Mouse (Mus musculus) limb, embryonic 14.5 days (tissue): ENCODE data around the gene Sept6. TPM values are rescaled to one million over a fixed set of nuclear protein-coding genes. Genes with fewer than 3 reads are reported as not detected.
A peak's percentile ranks its signal among the peaks of the same experiment; 100 is the strongest.

Source experiments
- ATAC-seq: fragments of 200-750 bp; cut with Nextera tagmentation; 2 replicates; pipeline ENCODE4 v1.8.0; 2017; ENCODE audit warnings: low read depth, moderate number of reproducible peaks, moderate TSS enrichment; ENCODE audit not compliant: low FRiP score
- DNase-seq: peaks from one replicate; pipeline ENCODE4 v3.0.0-alpha.2; 2015; ENCODE audit warnings: low spot score
- H3K27ac ChIP-seq: fragments of 300-500 bp; sonication (generic); replicated peaks from 2 replicates; pipeline ENCODE4 v1.5.1; 2014; ENCODE audit warnings: low read depth, mild to moderate bottlenecking, low read length, moderate library complexity, mixed read lengths
- H3K27me3 ChIP-seq: fragments of 300-500 bp; sonication (generic); 2 replicates; pipeline ENCODE4 v1.6.1; 2014; ENCODE audit warnings: low read length, mixed read lengths; ENCODE audit not compliant: control insufficient read depth, insufficient read depth
- H3K36me3 ChIP-seq: fragments of 300-500 bp; sonication (generic); 2 replicates; pipeline ENCODE4 v1.6.1; 2014; ENCODE audit warnings: mild to moderate bottlenecking, low read length, moderate library complexity, mixed read lengths; ENCODE audit not compliant: control insufficient read depth, insufficient read depth
- H3K4me1 ChIP-seq: fragments of 300-500 bp; sonication (generic); 2 replicates; pipeline ENCODE4 v1.6.1; 2014; ENCODE audit warnings: antibody characterized with exemption, low read length, mixed read lengths; ENCODE audit not compliant: control insufficient read depth, insufficient read depth
- H3K4me2 ChIP-seq: fragments of 300-500 bp; sonication (generic); replicated peaks from 2 replicates; pipeline ENCODE4 v1.6.1; 2014; ENCODE audit warnings: low read depth, mild to moderate bottlenecking, low read length, moderate library complexity; ENCODE audit not compliant: severe bottlenecking
- H3K4me3 ChIP-seq: fragments of 300-500 bp; sonication (generic); replicated peaks from 2 replicates; pipeline ENCODE4 v1.5.1; 2014; ENCODE audit warnings: low read length
- H3K9ac ChIP-seq: fragments of 300-500 bp; sonication (generic); 2 replicates; pipeline ENCODE4 v1.6.1; 2014; ENCODE audit warnings: mild to moderate bottlenecking, low read depth, low read length, moderate library complexity; ENCODE audit not compliant: severe bottlenecking
- H3K9me3 ChIP-seq: fragments of 300-500 bp; sonication (generic); 2 replicates; pipeline ENCODE4 v1.6.1; 2016; ENCODE audit warnings: low read length; ENCODE audit not compliant: control insufficient read depth
- POLR2A ChIP-seq: fragments of 200-500 bp; IDR thresholded peaks from 2 replicates; pipeline ENCODE4 v1.8.0; 2012; ENCODE audit warnings: inconsistent platforms, mild to moderate bottlenecking, moderate library complexity, borderline replicate concordance; ENCODE audit not compliant: insufficient read depth, insufficient read length; ENCODE audit errors: extremely low read depth
- WGBS: fragments of 180-500 bp; shearing (Covaris S2); extraction: QIAGEN DNeasy Blood & Tissue Kit; methylation state at CpG from one replicate; pipeline ENCODE4 v1.1.7; 2014; 5-methylcytosine and 5-hydroxymethylcytosine counted together
- polyA plus RNA-seq, 2 experiments: library from polyadenylated mRNA; depleted of rRNA in 1 of 2; stranded (reverse) in 1 of 2; unstranded in 1 of 2; fragments of >200 nt; fragmentation: Nextera tagmentation in 1 of 2; extraction: Ambion mirVana in 1 of 2; gene quantifications; 2 replicates each; pipeline versions ENCODE4 v1.2.1 to v1.2.3; 2012 to 2014

The Sept6 gene
- polyA plus RNA-seq (2012; rRNA removed) (44.0 and 47.9 TPM in 2 replicates), polyA plus RNA-seq (2014; fragmentation: Nextera tagmentation; extraction: Ambion mirVana) (51.5 and 61.1 TPM in 2 replicates)

DNA sequence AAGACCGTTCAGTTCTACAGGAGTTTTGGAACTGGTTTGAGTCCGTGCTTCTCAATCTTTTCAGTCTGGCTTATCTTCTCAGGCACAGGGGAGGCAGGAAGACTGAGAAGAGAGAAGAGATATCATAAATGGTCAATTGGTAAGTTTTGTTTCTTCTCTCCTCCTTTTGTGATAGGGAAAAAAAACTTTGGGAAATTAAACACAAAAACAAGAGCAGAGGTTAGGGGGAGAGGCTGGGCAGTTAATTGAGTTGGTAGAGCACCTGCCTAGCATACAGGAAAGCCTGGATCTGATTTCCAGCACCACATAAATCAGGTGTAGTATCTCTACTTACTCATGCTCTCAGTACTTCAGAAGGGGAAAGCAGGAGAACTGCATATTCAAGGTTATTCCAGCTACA lies at the start of gene Sept6:
Gene Sept6 (minus strand): TSS at position 101 of the 400 bp plus-strand sequence.
- Histone ChIP-seq H3K4me2 (no peak within 1 kb of the TSS), H3K9ac (no peak within 1 kb of the TSS), H3K36me3 (no peaks in the 10 kb centered on the region), H3K4me1 (no peaks in the 10 kb centered on the region), H3K9me3 (no peaks in the 10 kb centered on the region), H3K27me3 (no peaks in the 10 kb centered on the region), H3K27ac (no peak within 1 kb of the TSS), H3K4me3 (no peak within 1 kb of the TSS)
- ATAC-seq (no peak), DNase-seq (no peak)
- 75% methylated on average over 2 of the region's 2 CpGs for WGBS
- no peak for TF ChIP-seq POLR2A

DNA sequence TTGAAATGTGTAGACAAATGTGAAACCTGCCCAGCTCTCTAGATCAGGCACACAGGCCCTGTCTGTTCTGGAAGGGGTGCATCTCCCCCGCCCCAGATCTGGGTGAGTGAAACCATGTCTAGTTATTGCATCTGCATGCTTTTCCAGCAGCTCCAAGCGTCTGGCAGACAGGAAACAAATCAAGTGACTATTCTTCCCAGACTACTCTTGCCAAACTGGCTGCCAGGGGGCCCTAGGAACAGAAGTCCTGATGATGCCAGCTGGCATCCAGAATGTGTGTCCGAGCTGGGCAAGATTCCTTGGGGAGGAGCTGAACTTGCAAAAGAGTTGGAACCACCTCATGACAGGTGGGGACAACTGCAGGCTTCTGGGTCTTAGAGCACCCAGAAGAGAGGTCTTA lies 36.8 kb upstream of the Sept6 start:
- Histone ChIP-seq H3K27me3 (no peaks in the 10 kb centered on the region), H3K4me1 (no peaks in the 10 kb centered on the region), H3K4me2 (no peak overlapping the region), H3K36me3 (no peaks in the 10 kb centered on the region), H3K27ac (no peak overlapping the region), H3K4me3 (no peak overlapping the region), H3K9ac (no peak overlapping the region), H3K9me3 (no peaks in the 10 kb centered on the region)
- no peak for TF ChIP-seq POLR2A
- WGBS: 49% methylated on average over 3 of the region's 3 CpGs
- DNase-seq (no peak), ATAC-seq (no peak)

DNA sequence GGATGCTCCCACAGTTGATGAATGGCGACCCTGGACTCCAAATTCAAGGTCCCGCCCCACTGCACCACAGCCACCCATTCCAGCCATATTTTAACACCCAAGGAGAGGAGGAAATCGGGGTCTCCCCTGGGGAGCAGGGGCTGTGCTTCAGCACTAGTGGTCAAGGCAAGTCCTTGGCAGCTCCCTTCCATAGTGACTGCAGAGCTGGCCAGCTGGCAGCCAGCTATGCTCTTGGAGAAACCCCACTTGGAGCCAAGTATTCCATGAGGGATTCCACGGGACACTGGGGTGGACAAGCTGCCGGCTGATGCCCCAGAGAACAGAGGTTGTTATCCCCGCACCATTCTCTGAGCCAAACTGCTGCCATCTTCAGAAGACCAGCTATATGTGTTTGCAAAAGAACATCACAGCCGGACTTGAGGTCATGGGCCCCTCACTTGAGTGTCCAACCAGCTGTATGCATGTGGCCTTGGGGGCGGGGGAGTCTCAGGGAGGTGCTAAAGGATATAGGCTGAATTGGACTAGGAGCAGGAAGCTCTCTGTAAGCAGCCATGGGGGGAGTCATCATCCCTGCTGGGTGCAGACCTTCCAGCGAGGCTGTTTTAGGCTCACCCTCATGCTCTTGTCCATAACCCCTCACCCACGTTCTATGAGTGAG lies 32.2 kb upstream of the Sept6 start:
- no peak for TF ChIP-seq POLR2A
- Histone ChIP-seq H3K27me3 (no peaks in the 10 kb centered on the region), H3K36me3 (no peaks in the 10 kb centered on the region), H3K9me3 (no peaks in the 10 kb centered on the region), H3K4me1 (no peaks in the 10 kb centered on the region), H3K9ac (no peak overlapping the region), H3K4me2 (no peak overlapping the region), H3K4me3 (no peak overlapping the region), H3K27ac (no peak overlapping the region)
- WGBS: 77% methylated on average over 10 of the region's 10 CpGs
- no peak for ATAC-seq
- DNase-seq: no peak

DNA sequence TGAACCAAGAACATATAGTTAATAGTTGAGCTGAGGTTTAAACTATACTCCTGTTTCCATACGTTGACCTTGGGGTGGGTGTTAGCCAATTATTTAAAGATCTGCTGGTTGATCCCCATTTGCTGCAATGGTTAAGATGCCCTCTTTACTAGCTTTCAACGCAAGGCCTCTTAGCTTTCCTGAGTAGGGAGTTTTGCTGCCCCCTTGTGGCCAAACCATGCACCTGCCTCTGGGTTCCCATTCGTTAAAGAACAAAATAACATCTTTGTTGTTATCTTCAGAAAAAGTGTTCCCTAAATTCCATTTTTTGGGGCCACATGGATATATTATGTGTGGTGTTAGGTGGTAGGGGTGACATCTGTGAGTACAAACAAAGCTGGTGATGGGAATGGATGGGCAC lies 31.1 kb upstream of the Sept6 start:
- H3K9ac ChIP-seq: no peak overlapping the region
- no peak overlapping the region for H3K4me3 ChIP-seq
- no peak for TF ChIP-seq POLR2A
- DNase-seq (peak; percentile 27), ATAC-seq (no peak)
- no peaks in the 10 kb centered on the region for H3K27me3 ChIP-seq
- no peaks in the 10 kb centered on the region for H3K4me1 ChIP-seq
- no peak overlapping the region for H3K4me2 ChIP-seq
- 19% methylated on average over 3 of the region's 3 CpGs for WGBS
- no peak overlapping the region for H3K27ac ChIP-seq
- H3K36me3 ChIP-seq: no peaks in the 10 kb centered on the region
- H3K9me3 ChIP-seq: no peaks in the 10 kb centered on the region

DNA sequence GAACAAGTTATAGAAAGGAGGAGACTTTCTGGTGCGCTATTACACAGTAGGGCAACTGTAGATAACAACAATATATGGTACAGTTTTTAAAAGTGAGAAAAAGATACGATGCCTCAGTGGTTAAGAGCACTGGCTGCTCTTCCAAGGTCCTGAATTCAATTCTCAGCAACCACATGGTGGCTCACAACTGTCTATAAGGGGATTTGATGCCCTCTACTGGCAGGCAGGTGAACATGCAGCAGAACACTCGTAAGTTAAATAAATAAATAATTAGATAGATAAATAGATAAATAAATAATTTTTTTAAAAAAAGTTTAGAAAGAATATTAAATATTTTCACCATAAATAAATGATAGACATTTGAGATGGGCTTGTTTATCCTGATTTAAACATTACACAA lies 27.5 kb upstream of the Sept6 start:
- WGBS: 66% methylated on average over 3 of the region's 3 CpGs

DNA sequence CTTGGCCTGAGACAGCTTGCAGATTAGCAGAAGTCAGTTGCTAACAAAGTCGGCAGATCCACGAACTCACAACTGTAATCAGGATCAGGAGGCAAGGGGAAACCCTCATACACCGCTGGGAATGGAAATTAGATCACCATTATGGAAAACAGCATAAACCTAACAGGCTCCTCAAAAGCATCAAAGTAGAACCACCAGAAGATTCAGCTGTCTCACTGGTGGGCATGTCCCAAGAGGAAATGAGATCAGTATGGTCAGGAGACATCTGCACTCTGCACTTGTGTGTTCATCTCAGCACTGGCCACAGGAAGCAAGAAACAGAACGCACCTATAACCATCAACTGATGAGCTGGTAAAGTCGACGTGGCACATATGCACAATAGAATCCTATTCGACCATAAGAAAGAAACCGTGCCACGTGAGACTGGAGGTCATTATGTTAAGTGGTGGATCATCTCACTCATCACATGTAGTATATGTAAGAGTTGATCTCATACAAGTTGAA lies 26.6 kb upstream of the Sept6 start:
- WGBS: 84% methylated on average over 9 of the region's 9 CpGs
- DNase-seq: no peak
- Histone ChIP-seq H3K27me3 (no peaks in the 10 kb centered on the region), H3K9ac (no peak overlapping the region), H3K36me3 (no peaks in the 10 kb centered on the region), H3K4me1 (no peaks in the 10 kb centered on the region), H3K4me3 (no peak overlapping the region), H3K9me3 (no peaks in the 10 kb centered on the region), H3K27ac (no peak overlapping the region), H3K4me2 (no peak overlapping the region)
- no peak for ATAC-seq
- TF ChIP-seq POLR2A: no peak

More for the DNA sequence above, 27.5 kb upstream of the Sept6 start:
- Histone ChIP-seq H3K4me2 (no peak overlapping the region), H3K9ac (no peak overlapping the region), H3K27me3 (no peaks in the 10 kb centered on the region), H3K9me3 (no peaks in the 10 kb centered on the region), H3K4me1 (no peaks in the 10 kb centered on the region), H3K36me3 (no peaks in the 10 kb centered on the region), H3K27ac (no peak overlapping the region), H3K4me3 (no peak overlapping the region)
- TF ChIP-seq POLR2A: no peak
- no peak for ATAC-seq
- DNase-seq: no peak
